Mouse (Mus musculus): ENCODE measurements around the gene Coro2a.

Coro2a gene

GRCm38 (mm10) chr4:46562037-46562436 is 40.0 kb downstream of the Coro2a start:
- no peak for DNase-seq (ENCODE audit: low read depth in 2 of 2, low spot score in 2 of 2)

GRCm38 (mm10) chr4:46560069-46560705 is 41.8 kb downstream of the Coro2a start:
- DNase-seq (ENCODE audit: low read depth in 2 of 2, low spot score in 2 of 2), result no peak

DNA sequence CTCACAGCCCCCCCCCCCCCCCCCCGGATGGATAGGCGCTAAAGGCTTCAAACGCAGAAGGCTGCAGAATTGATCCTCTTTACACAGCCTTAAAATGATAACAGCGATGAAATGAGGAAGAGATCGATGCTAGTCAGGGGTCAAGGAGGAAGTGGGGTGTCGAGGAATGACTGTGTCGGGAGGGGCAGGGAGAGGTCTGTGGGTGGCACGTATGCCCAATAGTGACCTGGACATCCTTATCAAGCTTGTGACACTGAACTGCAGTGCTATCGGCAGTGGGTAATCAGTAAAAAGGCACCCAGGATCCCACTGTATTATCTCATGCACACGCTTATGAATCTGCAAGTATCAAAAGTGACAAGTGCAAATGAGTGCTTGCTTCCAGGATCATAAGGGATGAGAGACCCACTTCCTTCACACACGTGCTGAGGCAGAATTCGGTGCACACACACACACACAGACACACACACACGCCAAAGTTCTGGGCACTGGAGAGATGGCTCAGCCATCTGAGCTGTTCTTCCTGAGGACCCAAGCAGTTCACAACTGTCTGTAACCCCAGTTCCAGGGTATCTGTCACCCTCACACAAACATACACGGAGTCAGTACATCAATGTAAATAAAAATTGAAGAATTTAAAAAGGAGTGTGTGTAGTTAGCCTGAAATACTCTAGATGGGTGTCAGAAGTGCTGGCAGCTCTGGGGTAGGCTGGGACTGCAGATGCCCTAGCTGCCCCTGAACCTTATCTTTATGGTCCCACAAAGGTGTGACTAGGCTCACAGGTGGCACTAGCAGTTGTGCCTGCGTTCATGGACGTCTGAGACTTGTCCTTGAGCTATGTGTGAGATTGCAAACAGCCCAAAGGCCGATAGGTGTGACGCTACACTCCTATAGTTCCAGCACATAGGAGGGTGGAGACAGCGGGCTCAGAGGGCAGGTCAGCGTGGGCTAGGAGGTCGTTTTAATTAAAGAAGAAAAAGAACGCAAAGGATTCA is 43.0 kb downstream of the Coro2a start:
- no peak for DNase-seq (ENCODE audit: low read depth in 2 of 2, low spot score in 2 of 2)

DNA sequence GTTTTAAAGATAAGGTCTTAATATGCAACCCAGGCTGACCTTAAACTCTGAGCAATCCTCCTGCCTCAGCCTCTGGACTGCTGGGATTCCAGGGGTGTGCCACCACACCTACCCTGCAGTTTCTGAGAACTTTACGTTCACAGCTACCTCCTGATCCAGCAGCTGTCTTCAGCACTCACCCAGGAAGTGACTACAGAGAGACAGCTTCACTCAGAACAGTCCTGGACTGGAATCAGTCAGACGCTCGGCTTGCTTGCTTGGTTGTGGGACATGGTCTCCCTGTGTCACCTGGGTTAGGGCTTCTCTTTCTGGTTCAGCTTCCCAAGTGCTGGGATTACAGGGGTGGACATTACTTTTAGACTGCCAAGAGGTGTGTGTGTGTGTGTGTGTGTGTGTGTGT is 45.1 kb downstream of the Coro2a start:
- no peak for DNase-seq (ENCODE audit: low read depth in 2 of 2, low spot score in 2 of 2)

DNA sequence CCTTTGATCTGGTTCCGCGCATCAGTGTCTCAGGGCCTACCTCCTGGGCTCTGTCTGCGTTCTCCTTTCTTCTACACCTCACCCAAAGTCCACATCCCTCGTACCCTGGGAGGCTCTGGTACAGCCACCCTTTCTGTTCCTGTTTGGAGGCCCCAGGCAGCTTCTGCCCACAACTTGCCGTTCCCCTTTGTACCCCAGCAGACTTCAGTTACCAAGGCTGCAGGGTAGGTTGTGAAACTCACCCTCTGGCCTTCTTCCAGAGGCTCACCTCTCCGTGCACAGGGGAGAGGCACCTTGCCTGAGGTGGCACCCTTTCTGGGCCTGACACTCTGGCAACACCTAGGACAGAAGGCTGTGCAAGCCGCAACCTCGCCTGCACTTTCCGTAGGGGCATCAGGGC is 46.2 kb downstream of the Coro2a start:
- no peak for DNase-seq (ENCODE audit: low read depth in 2 of 2, low spot score in 2 of 2)

DNA sequence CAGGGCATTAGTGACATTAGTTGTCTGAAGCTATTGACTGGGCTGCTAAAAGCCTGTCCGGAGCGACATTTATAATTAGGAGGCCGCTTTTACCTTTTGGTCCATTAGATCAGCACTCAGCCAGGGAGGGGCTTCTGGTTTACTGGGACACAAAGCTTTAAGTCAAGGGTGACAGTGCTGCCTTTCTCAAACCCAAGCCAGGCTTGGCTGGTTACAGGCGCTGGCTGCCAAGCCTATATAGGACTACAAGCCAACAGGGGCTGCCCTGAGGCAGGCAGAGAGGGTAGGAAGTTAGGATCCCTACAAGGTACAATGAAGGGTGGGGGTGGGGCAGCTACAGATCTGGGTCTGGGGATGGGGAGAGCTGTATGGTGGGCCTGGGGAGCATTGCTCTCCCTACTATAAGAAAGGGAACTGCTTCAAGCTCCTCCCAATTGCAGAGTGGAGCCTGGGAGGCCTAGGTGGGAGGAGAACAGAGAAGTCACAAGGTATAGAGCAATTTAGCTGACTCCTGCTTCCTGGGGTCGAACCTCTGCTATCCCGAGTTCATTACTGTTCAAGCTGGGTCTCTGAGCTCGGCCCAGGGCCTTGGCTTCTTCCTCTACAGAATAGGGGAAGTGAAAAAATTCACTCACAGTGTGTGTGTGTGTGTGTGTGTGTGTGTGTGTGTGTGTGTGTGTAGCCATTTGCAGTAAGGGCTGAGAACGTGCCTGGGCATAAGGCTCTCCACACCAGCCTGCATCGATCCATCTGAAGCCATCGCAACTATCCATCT is 47.5 kb downstream of the Coro2a start:
- DNase-seq (ENCODE audit: low read depth in 2 of 2, low spot score in 2 of 2), result no peak

DNA sequence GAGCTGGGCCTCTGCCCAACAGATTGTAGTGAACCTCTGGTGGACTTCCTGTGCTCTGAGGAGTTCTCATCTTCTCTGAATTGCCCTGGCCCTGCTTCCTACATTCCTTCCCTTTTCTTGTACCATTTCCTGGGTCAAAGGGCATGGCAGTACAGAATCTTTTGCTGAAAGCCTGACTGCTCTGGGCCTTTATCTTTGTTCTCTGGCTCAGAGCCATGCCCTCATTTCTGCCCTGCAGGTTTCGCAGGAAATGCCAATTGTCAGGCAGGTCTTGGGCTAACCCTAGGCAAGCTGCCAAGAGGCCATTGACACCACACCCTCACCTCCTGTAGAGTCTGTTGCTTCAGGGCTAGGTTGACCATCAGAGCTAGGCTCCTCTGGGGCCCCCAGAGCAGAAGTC is 48.1 kb downstream of the Coro2a start:
- no peak for DNase-seq (ENCODE audit: low read depth in 2 of 2, low spot score in 2 of 2)

- DNase-seq (ENCODE audit: low read depth in 2 of 2, low spot score in 2 of 2), result no peak
Observed at GRCm38 (mm10) chr4:46550406-46550805, 51.6 kb downstream of the Coro2a start.

- DNase-seq (ENCODE audit: low read depth in 2 of 2, low spot score in 2 of 2), result no peak
Observed at GRCm38 (mm10) chr4:46549979-46550378, 52.0 kb downstream of the Coro2a start.

DNA sequence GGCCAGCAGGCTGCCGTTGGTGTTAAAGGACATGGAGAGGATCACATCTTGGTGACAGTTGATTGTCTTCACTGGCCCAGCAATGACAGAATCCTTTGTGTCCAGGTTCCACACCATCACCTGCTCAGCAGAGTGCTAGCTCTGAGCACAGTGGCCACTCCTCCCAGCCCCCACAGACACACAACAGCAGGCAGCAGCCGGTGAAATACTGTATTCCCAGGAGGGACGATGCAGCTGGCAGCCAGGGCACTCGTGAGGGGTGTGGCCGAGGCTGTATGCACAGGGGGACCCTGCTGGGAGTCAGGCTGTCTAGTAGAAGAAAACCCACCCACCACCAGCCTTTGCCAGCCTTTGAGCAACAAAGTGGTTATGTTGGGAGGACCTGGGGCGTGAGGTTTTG is 55.3 kb downstream of the Coro2a start:
- no peak for DNase-seq (ENCODE audit: low read depth in 2 of 2, low spot score in 2 of 2)

DNA sequence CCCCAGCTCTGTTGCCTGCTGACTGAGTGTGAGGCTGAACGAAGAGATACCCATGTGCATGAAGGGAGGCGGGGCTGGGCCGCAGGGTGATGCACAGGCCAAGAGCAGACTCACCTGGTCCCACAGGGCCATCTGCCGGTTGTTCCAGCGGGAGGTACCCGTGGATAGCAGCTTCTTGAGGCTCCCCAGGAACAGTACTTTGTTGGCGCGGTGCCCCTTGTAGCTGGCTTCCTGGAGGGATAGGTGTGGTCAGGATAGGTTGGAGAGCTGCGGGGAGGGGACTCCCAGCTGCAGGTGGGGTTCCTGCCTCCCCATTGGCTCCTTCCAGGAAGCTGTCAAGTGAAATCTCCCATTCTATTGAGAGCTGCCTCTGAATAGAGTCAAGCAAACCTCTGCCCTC is 56.5 kb downstream of the Coro2a start:
- no peak for DNase-seq (ENCODE audit: low read depth in 2 of 2, low spot score in 2 of 2)

DNA sequence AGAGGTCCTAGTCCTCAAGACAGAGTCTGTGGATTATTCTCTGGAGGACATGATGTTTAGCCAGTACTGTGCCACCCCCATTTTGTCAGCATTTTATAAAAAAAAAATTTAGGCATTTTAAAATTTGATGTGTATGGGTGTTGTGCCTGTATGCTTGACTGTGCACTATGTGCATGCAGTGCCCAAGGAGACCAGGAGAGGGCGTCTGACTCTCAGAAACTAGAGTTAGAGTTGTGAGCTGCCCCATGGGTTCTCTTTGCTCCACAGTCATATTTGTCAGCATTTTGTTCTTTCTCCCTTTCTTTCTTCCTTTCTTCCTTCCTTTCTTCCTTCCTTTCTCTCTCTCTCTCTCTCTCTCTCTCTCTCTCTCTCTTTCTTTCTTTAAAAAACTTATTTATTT is 57.7 kb downstream of the Coro2a start:
- peak; percentile 41 to 54 for DNase-seq (ENCODE audit: low read depth in 2 of 2, low spot score in 2 of 2)

DNA sequence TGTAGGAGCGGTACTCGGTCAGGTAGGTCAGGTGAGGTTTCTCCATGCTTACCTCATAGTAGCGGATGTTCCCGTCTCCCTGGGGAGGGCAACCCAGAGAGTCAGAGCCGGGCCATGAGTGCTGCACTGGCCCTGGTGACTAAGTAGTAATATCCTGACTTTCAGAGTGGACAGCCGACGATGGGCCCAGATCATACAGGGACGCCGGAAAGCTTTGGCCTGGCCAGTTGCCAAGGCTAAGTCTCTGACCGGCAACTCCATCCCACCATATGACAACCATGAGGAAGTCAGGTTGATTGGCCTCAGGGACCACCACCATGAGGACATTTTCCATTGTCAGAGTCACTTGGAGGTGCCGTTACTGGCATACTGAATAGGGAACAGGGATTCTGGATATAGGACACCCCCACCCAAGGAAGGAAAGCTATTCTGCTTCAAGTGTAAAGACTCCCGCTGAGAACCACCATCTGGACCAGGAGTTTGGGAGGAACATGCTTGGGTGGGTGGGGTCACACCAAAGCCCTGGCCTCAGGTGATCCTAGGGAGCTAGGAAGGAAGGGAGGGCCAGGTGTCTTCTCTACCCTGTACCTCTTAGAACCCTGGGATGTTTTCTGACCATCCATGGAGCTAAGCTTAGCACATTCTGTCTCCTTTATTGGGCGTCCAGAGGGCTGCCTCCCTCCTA is 58.5 kb downstream of the Coro2a start:
- no peak for DNase-seq (ENCODE audit: low read depth in 2 of 2, low spot score in 2 of 2)

- DNase-seq (ENCODE audit: low read depth in 2 of 2, low spot score in 2 of 2), result no peak
Observed at GRCm38 (mm10) chr4:46541707-46542106, 60.3 kb downstream of the Coro2a start.

DNA sequence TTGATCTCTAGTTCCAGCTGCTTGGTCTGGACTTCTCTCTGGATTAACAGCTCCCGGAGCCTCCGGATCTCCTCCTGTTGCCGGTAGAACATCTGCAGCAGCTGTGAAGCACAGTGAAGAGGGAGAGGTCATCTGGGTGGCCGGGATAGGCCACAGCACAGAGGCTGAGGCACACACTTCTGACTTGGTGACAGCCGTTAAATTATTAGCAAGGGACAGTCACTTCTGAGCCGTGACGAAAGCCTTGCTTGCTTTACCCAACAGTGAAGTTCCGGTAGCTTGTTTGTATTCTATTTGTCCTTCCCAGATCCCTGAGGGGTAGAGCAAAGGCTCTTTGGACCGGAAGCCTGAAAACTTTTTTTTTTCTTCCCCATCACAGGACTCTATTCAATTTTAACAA is 62.8 kb downstream of the Coro2a start:
- no peak for DNase-seq (ENCODE audit: low read depth in 2 of 2, low spot score in 2 of 2)

DNA sequence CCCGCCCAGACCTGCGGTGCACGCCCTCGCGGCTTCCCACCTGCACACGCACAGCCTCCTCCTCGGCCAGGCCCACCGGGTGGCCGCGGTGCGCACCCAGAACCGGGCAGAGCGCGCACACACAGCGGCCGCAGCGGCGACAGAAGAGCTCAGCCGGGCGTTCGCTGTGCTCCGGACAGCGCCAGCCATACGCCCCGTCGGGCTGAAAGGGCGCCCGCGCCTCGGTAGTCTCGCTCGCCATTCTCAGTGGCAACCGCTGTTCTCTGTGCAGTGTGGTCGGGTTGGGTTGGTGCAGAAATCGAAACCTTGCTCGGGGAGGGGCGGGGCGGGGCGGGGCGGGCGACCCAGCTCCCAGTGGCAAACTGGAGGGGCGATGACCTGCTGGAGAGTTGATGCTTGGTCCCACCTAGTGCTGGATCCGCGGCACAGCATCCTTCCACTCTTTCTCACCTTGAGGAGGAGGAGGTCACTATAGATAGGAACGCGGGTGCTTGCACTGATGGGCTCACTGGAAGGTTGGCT is 66.1 kb downstream of the Coro2a start, which contains the start of gene Trim14:
Trim14 (minus strand) TSS at position 302 of the 522 bp plus-strand sequence.
- DNase-seq (ENCODE audit: low read depth in 2 of 2, low spot score in 2 of 2), result peak; percentile 62 to 70

GRCm38 (mm10) chr4:46535094-46535830 is 66.7 kb downstream of the Coro2a start:
- DNase-seq (ENCODE audit: low read depth in 2 of 2, low spot score in 2 of 2), result peak in 1 of 2 experiments; percentile 38

GRCm38 (mm10) chr4:46533934-46534720 is 67.9 kb downstream of the Coro2a start:
- no peak for DNase-seq (ENCODE audit: low read depth in 2 of 2, low spot score in 2 of 2)

DNA sequence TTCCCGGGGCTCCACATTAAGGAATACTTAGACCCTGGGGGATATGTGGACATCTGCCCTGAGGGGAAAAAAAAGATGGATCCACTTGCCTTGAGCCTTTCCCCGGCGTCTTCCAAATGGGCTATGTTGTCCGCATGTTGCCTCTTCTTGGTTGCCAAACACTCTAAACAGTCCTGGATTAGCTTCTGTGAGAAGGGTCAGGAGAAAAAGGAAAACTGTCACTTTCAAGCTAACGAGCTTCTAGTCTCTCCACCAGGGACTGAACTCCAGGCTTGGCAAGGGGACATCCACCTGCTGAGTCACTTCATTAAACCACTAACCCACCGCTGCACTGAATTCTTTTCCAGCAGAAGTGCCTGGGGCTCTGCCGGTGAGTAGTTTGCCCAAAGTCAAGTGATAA is 69.1 kb downstream of the Coro2a start:
- no peak for DNase-seq (ENCODE audit: low read depth in 2 of 2, low spot score in 2 of 2)
